Mouse (Mus musculus): Measurements from ENCODE around the gene Dnajc12.

DNA sequence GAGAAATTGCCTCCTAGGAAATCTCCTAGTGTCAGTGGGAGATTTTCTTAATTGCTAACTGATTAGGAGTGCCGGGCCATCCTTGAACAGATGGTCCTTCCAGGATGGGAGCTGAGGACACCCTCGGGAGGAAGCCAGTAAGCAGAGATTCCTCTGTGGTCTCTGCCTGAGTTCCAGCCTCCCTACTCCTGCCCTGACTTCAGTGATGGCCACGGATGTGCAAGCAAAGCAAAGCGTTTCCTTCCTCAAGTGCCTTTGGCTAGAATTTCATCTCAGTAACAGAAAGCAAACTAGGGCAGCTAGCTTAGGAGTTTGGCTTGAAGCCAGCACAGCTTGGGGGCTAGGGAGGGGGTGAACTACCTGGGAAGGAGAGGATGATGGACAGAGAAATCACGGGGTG, 34.8 kb downstream of the Dnajc12 start:
- no peak for TF ChIP-seq CTCF (IDR thresholded peaks at IDR 0.05; ENCODE audit: low read depth)
- no peak for TF ChIP-seq EP300 (IDR thresholded peaks at IDR 0.05; ENCODE audit: low read depth)
